Mouse (Mus musculus): ENCODE measurements at regions not wholly inside any gene's neighbourhood (a gene's known extent, or its start where the extent isn't known, plus 50 kb on each side); places are given as distances from the start of the nearest gene placed in this dataset.
"Not testable (repeated sequence)": the region's sequence is repeated elsewhere in the genome, so short reads cannot be mapped to it uniquely, and the experiment has no call there.

GRCm38 (mm10) chr4:3059511-3060054, 107.5 kb upstream of the Vmn1r2 start:
- H3K27me3 ChIP-seq (ENCODE audit: control insufficient read depth, insufficient read depth, low read length) = no peaks in the 10 kb centered on the region
- peaks cover 66% of the 10 kb centered on the region for H3K9me3 ChIP-seq (ENCODE audit: control insufficient read depth, low read length)
- H3K36me3 ChIP-seq (ENCODE audit: control insufficient read depth, insufficient read depth, low read length) = peaks cover 3% of the 10 kb centered on the region; the same call in 1 of the 2 replicates
- H3K4me1 ChIP-seq (ENCODE audit: control insufficient read depth, insufficient read depth, low read length) = no peaks in the 10 kb centered on the region
- no peak overlapping the region for H3K4me3 ChIP-seq (ENCODE audit: low read depth, low read length)
- no peak overlapping the region for H3K4me2 ChIP-seq (ENCODE audit: low read depth)
- 62% methylated on average over 2 of the region's 2 CpGs for WGBS
- peak; percentile 7 for DNase-seq (ENCODE audit: low spot score)
- no peak overlapping the region for H3K9ac ChIP-seq (ENCODE audit: low read length)
- H3K27ac ChIP-seq (ENCODE audit: low read depth, low read length) = no peak overlapping the region
- ATAC-seq (ENCODE audit: insufficient read depth, low FRiP score, low TSS enrichment) = no peak

DNA sequence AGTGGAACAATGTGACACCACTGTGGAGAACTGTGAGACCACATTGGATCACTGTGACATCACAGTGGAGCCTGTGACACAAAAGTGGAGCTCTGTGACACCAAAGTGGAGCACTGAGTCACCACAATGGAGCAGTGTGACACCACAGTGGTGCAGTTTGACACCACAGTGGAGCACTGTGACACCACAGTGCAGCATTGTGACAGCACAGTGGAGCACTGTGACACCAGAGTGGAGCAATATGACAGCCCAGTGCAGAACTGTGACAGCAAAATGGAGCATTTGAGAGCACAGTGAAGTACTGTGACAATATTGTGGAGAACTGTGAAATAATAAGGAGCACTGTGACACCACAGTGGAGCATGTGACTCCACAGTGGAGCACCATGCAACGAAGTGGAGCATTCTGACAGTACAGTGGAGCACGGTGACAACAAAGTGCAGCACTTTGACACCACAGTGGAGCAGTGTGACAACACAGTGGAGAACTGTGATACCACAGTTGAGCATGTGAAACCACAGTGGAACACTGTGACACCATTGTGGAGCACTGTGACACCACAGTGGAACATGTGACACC, 105.0 kb upstream of the Vmn1r2 start:
- Histone ChIP-seq H3K27ac (ENCODE audit: low read depth, low read length) (no peak overlapping the region), H3K9ac (ENCODE audit: low read length) (no peak overlapping the region), H3K9me3 (ENCODE audit: control insufficient read depth, low read length) (peaks cover 74% of the 10 kb centered on the region), H3K4me1 (ENCODE audit: control insufficient read depth, insufficient read depth, low read length) (no peaks in the 10 kb centered on the region), H3K4me3 (ENCODE audit: low read depth, low read length) (no peak overlapping the region), H3K4me2 (ENCODE audit: low read depth) (no peak overlapping the region), H3K36me3 (ENCODE audit: control insufficient read depth, insufficient read depth, low read length) (peaks cover 3% of the 10 kb centered on the region; the same call in 1 of the 2 replicates), H3K27me3 (ENCODE audit: control insufficient read depth, insufficient read depth, low read length) (no peaks in the 10 kb centered on the region)
- ATAC-seq (ENCODE audit: insufficient read depth, low FRiP score, low TSS enrichment) = no peak
- WGBS = 67% methylated on average over 2 of the region's 2 CpGs
- peak; percentile 7 for DNase-seq (ENCODE audit: low spot score)

GRCm38 (mm10) chr4:3063966-3064365, 103.2 kb upstream of the Vmn1r2 start:
- peak; percentile 8 for DNase-seq (ENCODE audit: low spot score)
- Histone ChIP-seq H3K27ac (ENCODE audit: low read depth, low read length) (no peak overlapping the region), H3K9ac (ENCODE audit: low read length) (no peak overlapping the region), H3K27me3 (ENCODE audit: control insufficient read depth, insufficient read depth, low read length) (no peaks in the 10 kb centered on the region), H3K36me3 (ENCODE audit: control insufficient read depth, insufficient read depth, low read length) (peaks cover 3% of the 10 kb centered on the region; the same call in 1 of the 2 replicates), H3K4me2 (ENCODE audit: low read depth) (no peak overlapping the region), H3K4me1 (ENCODE audit: control insufficient read depth, insufficient read depth, low read length) (no peaks in the 10 kb centered on the region), H3K9me3 (ENCODE audit: control insufficient read depth, low read length) (peaks cover 85% of the 10 kb centered on the region), H3K4me3 (ENCODE audit: low read depth, low read length) (no peak overlapping the region)
- 55% methylated on average over 3 of the region's 3 CpGs for WGBS
- ATAC-seq (ENCODE audit: insufficient read depth, low FRiP score, low TSS enrichment) = no peak

GRCm38 (mm10) chr4:3064571-3064970, 102.5 kb upstream of the Vmn1r2 start:
- H3K9ac ChIP-seq (ENCODE audit: low read length) = no peak overlapping the region
- no peak overlapping the region for H3K4me2 ChIP-seq (ENCODE audit: low read depth)
- no peak overlapping the region for H3K27ac ChIP-seq (ENCODE audit: low read depth, low read length)
- H3K36me3 ChIP-seq (ENCODE audit: control insufficient read depth, insufficient read depth, low read length) = peaks cover 3% of the 10 kb centered on the region; the same call in 1 of the 2 replicates
- H3K27me3 ChIP-seq (ENCODE audit: control insufficient read depth, insufficient read depth, low read length) = no peaks in the 10 kb centered on the region
- no peak for DNase-seq (ENCODE audit: low spot score)
- no peak for ATAC-seq (ENCODE audit: insufficient read depth, low FRiP score, low TSS enrichment)
- 38% methylated on average over 3 of the region's 3 CpGs for WGBS
- no peaks in the 10 kb centered on the region for H3K4me1 ChIP-seq (ENCODE audit: control insufficient read depth, insufficient read depth, low read length)
- H3K4me3 ChIP-seq (ENCODE audit: low read depth, low read length) = no peak overlapping the region
- H3K9me3 ChIP-seq (ENCODE audit: control insufficient read depth, low read length) = peaks cover 86% of the 10 kb centered on the region

- not testable (repeated sequence) for H3K27me3 ChIP-seq (ENCODE audit: control insufficient read depth, insufficient read depth, low read length); H3K9ac ChIP-seq (ENCODE audit: low read length); H3K4me1 ChIP-seq (ENCODE audit: control insufficient read depth, insufficient read depth, low read length); ATAC-seq (ENCODE audit: insufficient read depth, low FRiP score, low TSS enrichment); DNase-seq (ENCODE audit: low spot score); H3K4me3 ChIP-seq (ENCODE audit: low read depth, low read length); H3K4me2 ChIP-seq (ENCODE audit: low read depth); H3K36me3 ChIP-seq (ENCODE audit: control insufficient read depth, insufficient read depth, low read length); H3K27ac ChIP-seq (ENCODE audit: low read depth, low read length)
- peaks cover 86% of the 10 kb centered on the region for H3K9me3 ChIP-seq (ENCODE audit: control insufficient read depth, low read length)
- WGBS = 74% methylated on average over 3 of the region's 3 CpGs
Observed at GRCm38 (mm10) chr4:3065335-3065734, 101.8 kb upstream of the Vmn1r2 start.

DNA sequence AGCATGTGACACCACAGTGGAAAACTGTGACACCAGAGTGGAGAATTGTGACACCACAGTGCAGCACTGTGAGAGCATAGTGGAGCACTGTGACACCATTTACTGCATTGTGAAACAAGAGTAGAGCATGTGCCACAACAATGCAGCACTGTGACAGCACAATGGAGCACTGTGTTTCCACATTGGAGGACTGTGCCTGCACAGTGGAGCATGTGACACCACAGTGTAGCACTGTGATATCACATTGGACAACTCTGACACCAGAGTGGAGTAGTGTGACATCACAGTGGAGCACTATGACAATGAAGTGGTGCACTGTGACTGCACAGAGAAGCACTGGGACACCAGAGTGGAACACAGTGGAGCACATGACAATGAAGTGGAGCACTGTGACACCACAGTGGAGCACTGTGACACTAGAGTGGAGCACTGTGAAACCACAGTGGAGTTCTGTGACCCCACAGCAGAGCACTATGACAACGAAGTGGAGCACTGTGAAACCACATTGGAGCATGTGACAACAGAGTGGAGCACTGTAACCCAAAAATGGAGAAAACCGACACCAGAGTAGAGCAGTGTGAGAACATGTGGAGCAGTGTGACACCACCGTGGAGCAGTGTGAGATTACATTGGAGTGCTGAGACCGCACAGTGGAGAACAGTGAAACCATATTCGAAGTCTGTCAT, 100.9 kb upstream of the Vmn1r2 start:
- no peak overlapping the region for H3K4me2 ChIP-seq (ENCODE audit: low read depth)
- H3K27me3 ChIP-seq (ENCODE audit: control insufficient read depth, insufficient read depth, low read length) = no peaks in the 10 kb centered on the region
- no peak for DNase-seq (ENCODE audit: low spot score)
- ATAC-seq (ENCODE audit: insufficient read depth, low FRiP score, low TSS enrichment) = no peak
- H3K27ac ChIP-seq (ENCODE audit: low read depth, low read length) = no peak overlapping the region
- no peaks in the 10 kb centered on the region for H3K4me1 ChIP-seq (ENCODE audit: control insufficient read depth, insufficient read depth, low read length)
- WGBS = 77% methylated on average over 5 of the region's 5 CpGs
- peaks cover 88% of the 10 kb centered on the region for H3K9me3 ChIP-seq (ENCODE audit: control insufficient read depth, low read length)
- H3K9ac ChIP-seq (ENCODE audit: low read length) = no peak overlapping the region
- no peak overlapping the region for H3K4me3 ChIP-seq (ENCODE audit: low read depth, low read length)
- peaks cover 3% of the 10 kb centered on the region; the same call in 1 of the 2 replicates for H3K36me3 ChIP-seq (ENCODE audit: control insufficient read depth, insufficient read depth, low read length)

DNA sequence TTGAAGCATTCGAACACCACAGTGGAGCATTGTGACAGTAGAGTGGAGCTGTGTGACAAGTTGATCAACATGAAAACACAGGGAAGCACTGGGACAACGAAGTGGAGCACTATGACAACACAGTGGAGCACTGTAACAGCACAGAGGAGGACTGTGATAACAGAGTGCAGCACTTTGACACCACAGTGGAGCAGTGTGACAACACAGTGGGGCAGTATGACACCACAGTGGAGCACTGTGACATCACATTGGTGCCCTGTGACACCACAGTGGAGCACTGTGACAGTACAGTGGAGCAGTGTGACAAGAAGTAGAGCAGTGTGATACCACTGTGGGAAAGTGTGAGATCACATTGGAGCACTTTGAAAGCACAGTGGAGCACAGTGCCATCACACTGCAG, 99.9 kb upstream of the Vmn1r2 start:
- peaks cover 83% of the 10 kb centered on the region for H3K9me3 ChIP-seq (ENCODE audit: control insufficient read depth, low read length)
- peaks cover 3% of the 10 kb centered on the region; the same call in 1 of the 2 replicates for H3K36me3 ChIP-seq (ENCODE audit: control insufficient read depth, insufficient read depth, low read length)
- H3K4me1 ChIP-seq (ENCODE audit: control insufficient read depth, insufficient read depth, low read length) = no peaks in the 10 kb centered on the region
- no peak for DNase-seq (ENCODE audit: low spot score)
- ATAC-seq (ENCODE audit: insufficient read depth, low FRiP score, low TSS enrichment) = no peak
- no peak overlapping the region for H3K4me2 ChIP-seq (ENCODE audit: low read depth)
- no peaks in the 10 kb centered on the region for H3K27me3 ChIP-seq (ENCODE audit: control insufficient read depth, insufficient read depth, low read length)
- no peak overlapping the region for H3K4me3 ChIP-seq (ENCODE audit: low read depth, low read length)
- 57% methylated on average over 2 of the region's 2 CpGs for WGBS
- H3K9ac ChIP-seq (ENCODE audit: low read length) = no peak overlapping the region
- H3K27ac ChIP-seq (ENCODE audit: low read depth, low read length) = no peak overlapping the region

DNA sequence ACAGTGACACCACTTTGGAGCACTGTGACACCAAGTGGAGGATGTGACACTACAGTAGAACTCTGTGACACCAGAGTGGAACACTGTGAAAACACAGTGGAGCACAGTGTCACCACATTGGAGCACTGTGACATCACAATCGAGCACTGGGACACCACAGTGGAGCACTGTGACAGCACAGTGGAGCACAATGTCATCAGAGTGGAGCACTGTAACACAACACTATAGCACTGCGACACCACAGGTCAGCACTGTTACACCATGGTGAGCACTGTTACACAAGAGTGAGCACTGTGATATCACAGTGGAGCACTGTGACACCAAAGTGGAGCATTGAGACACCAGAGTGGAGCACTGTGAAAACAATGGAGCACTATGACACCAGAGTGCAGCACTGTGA, 99.5 kb upstream of the Vmn1r2 start:
- H3K4me1 ChIP-seq (ENCODE audit: control insufficient read depth, insufficient read depth, low read length) = no peaks in the 10 kb centered on the region
- WGBS = 39% methylated on average over 2 of the region's 2 CpGs
- H3K27me3 ChIP-seq (ENCODE audit: control insufficient read depth, insufficient read depth, low read length) = no peaks in the 10 kb centered on the region
- DNase-seq (ENCODE audit: low spot score) = peak; percentile 11
- H3K9me3 ChIP-seq (ENCODE audit: control insufficient read depth, low read length) = peaks cover 82% of the 10 kb centered on the region
- H3K9ac ChIP-seq (ENCODE audit: low read length) = no peak overlapping the region
- peaks cover 3% of the 10 kb centered on the region; the same call in 1 of the 2 replicates for H3K36me3 ChIP-seq (ENCODE audit: control insufficient read depth, insufficient read depth, low read length)
- no peak overlapping the region for H3K4me3 ChIP-seq (ENCODE audit: low read depth, low read length)
- H3K4me2 ChIP-seq (ENCODE audit: low read depth) = no peak overlapping the region
- peak; percentile 47 for ATAC-seq (ENCODE audit: insufficient read depth, low FRiP score, low TSS enrichment)
- no peak overlapping the region for H3K27ac ChIP-seq (ENCODE audit: low read depth, low read length)
